Mouse (Mus musculus) left cerebral cortex, adult 11 months (tissue): ENCODE data around the gene Cry2.

Experiments used
- DNase-seq: peaks from one replicate; pipeline ENCODE4 v3.0.0; 2022; ENCODE audit warnings: low spot score

Cry2 gene

GRCm38 (mm10) chr2:92387646-92388045, 46.2 kb downstream of the Cry2 start:
- DNase-seq = peak; percentile 77

- no peak for DNase-seq
Measured at GRCm38 (mm10) chr2:92386821-92387570, 46.8 kb downstream of the Cry2 start.

- no peak for DNase-seq
Measured at GRCm38 (mm10) chr2:92385113-92386051, 48.5 kb downstream of the Cry2 start.

GRCm38 (mm10) chr2:92384101-92384500, 49.7 kb downstream of the Cry2 start:
- no peak for DNase-seq

GRCm38 (mm10) chr2:92382759-92383158, 51.1 kb downstream of the Cry2 start:
- DNase-seq = no peak

GRCm38 (mm10) chr2:92381901-92382588, 51.8 kb downstream of the Cry2 start, which contains the start of gene 1700029I15Rik:
TSS of gene 1700029I15Rik (plus strand) at chr2:92382538.
- DNase-seq = no peak

GRCm38 (mm10) chr2:92381161-92381560, 52.7 kb downstream of the Cry2 start:
- DNase-seq = no peak

- DNase-seq = no peak
Measured at GRCm38 (mm10) chr2:92380495-92381050, 53.3 kb downstream of the Cry2 start.

- DNase-seq = no peak
Measured at GRCm38 (mm10) chr2:92379783-92380494, 53.9 kb downstream of the Cry2 start.

GRCm38 (mm10) chr2:92377320-92377719, 56.5 kb downstream of the Cry2 start:
- DNase-seq = no peak

GRCm38 (mm10) chr2:92376300-92376699, 57.5 kb downstream of the Cry2 start:
- DNase-seq = no peak

GRCm38 (mm10) chr2:92375788-92376187, 58.1 kb downstream of the Cry2 start:
- DNase-seq = no peak

GRCm38 (mm10) chr2:92375099-92375623, 58.7 kb downstream of the Cry2 start:
- DNase-seq = peak; percentile 94

GRCm38 (mm10) chr2:92374514-92374913, 59.3 kb downstream of the Cry2 start, which contains the start of the genes Pex16 and Large2:
TSS of gene Pex16 (plus strand) at chr2:92374676.
TSS of gene Large2 (minus strand) at chr2:92374869.
- DNase-seq = no peak

GRCm38 (mm10) chr2:92373437-92373813, 60.4 kb downstream of the Cry2 start:
- no peak for DNase-seq

- no peak for DNase-seq
Measured at GRCm38 (mm10) chr2:92372767-92373436, 60.9 kb downstream of the Cry2 start.

- DNase-seq = no peak
Measured at GRCm38 (mm10) chr2:92371971-92372690, 61.7 kb downstream of the Cry2 start.

- no peak for DNase-seq
Measured at GRCm38 (mm10) chr2:92370821-92371805, 62.7 kb downstream of the Cry2 start.
